Mouse (Mus musculus) thymus, adult 2 months (tissue): Measurements from ENCODE around the gene Tssk4.

Source experiments
- CTCF ChIP-seq: fragments of 200-500 bp; IDR thresholded peaks from 2 replicates; pipeline ENCODE4 v1.5.1; 2012; ENCODE audit warnings: mild to moderate bottlenecking, control low read depth, low read length, moderate library complexity, borderline replicate concordance; ENCODE audit not compliant: control insufficient read depth, poor library complexity, insufficient read depth; ENCODE audit errors: extremely low read depth
- POLR2A ChIP-seq: fragments of 200-500 bp; IDR thresholded peaks from 2 replicates; pipeline ENCODE4 v1.6.1; 2012; ENCODE audit warnings: mild to moderate bottlenecking, low read length, control low read depth, moderate library complexity; ENCODE audit not compliant: control insufficient read depth, poor library complexity, insufficient read depth; ENCODE audit errors: extremely low read depth

- TF ChIP-seq CTCF (no peak), POLR2A (no peak)
Measured at GRCm38 (mm10) chr14:55672741-55673060, 22.7 kb downstream of the Tssk4 start.
